Mouse (Mus musculus): ENCODE results near the gene Apon.

DNA sequence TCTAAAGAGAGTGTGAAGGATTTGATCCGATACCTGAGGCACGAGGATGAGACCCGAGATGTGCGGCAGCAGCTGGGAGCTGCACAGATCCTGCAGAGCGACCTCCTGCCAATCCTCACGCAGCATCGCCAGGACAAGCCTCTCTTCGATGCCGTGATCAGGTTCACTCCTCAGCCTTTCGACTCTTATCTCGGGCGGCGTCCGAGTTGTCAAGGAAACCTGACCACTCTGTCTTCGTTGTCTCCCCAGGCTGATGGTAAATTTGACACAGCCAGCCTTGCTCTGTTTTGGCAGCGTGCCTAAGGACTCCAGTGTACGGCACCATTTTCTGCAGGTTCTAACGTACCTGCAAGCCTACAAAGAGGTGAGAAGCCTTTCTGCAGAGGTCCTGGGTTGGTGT, 13.8 kb upstream of the Apon start:
- no peak for TF ChIP-seq CTCF (conservative IDR thresholded peaks at IDR 0.05; ENCODE audit: low read length)
- TF ChIP-seq POU5F1 (IDR thresholded peaks at IDR 0.05; ENCODE audit: borderline replicate concordance, low read length) = no peak
- no peak for TF ChIP-seq NANOG (IDR thresholded peaks at IDR 0.05; ENCODE audit: borderline replicate concordance, low read length)
